Mouse (Mus musculus) hematopoietic stem cell, adult 5-6 weeks (primary cell): ENCODE data around the gene Rfwd3. TPM values are rescaled to one million over a fixed set of nuclear protein-coding genes. Genes with fewer than 3 reads are reported as not detected.
"Not testable (repeated sequence)": the region's sequence is repeated elsewhere in the genome, so short reads cannot be mapped to it uniquely, and the experiment has no call there.

ENCODE experiments used
- ATAC-seq, 2 experiments: fragments of 125-278 bp in 1 of 2; replicated peaks in 1 of 2; 2 replicates each; pipeline ENCODE4 v1.8.0; 2016 to 2017; ENCODE audit warnings: inconsistent platforms in 2 of 2, mild to moderate bottlenecking in 2 of 2, moderate number of reproducible peaks in 2 of 2, low read depth in 1 of 2, moderate TSS enrichment in 1 of 2; ENCODE audit not compliant: low FRiP score in 2 of 2, poor library complexity in 2 of 2, severe bottlenecking in 2 of 2, insufficient read depth in 1 of 2, low TSS enrichment in 1 of 2
- total RNA-seq: library from RNA; stranded (forward); fragments of 172-1452, 232-1000 nt; gene quantifications from 2 replicates; pipeline ENCODE4 v1.2.3, GENCODE M21; 2017

Rfwd3 gene
- total RNA-seq, 1 experiment from 2014 or later = 56.8 TPM

DNA sequence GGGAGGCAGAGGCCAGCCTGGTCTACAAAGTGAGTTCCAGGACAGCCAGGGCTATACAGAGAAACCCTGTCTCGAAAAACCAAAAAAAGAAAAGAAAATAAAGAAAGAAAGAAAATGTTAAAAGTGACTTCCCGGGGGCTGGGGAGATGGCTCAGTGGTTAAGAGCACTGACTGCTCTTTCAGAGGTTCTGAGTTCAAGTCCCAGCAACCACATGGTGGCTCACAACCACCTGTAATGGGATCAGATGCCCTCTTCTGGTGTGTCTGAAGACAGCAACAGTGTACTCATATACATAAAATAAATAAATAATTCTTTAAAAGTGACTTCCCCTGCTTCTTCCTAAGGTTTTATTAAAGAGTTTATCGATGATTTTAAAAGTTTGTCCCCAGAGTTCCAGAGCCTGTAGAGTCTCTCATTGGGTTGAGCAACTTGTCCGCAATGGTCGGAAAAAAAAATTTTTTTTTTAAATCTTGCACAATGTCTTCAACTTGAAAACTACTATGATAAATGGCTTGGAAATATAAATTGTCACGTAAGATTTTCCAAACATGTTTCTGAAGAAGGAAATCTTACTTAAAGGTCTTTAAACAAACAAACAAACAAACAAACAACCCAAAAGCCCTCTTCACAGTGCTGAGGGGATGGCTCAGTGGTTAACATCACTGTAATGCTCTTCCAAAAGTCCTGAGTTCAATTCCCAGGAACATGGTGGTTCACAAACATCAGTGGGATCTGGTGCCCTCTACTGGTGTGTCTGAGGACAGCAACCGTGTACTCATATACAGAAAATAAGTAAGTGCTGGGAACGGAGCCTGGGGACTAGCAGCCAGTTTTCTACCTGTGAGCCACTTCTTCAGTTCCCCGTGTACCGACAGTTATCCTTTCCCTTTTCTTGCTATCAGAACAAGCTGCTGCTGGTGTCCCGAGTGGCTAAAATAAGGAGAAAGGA is 850 bp upstream of the Rfwd3 start:
- ATAC-seq = no peak

DNA sequence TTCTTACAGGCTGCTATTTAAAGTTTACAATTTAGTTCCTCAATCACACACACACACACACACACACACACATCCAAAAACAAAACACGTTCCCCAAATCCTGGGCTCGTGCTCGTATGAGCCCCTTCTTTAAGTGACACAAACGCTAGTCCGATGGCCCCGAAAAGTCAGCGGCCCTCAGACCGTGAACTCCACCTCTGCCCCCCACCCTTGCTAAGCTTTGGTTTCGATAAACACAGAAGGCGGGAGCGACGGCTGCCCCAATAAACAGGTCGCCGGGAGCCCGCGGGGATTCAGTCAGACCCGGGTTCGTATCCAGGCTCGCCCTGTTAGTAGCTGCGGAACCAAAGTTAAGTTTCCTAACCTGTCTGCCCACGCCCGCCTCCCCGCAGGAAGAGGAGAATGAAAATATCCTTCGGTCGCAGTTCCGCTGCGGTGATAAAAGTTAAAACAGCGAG is 630 bp downstream of the Rfwd3 start:
- ATAC-seq = peak; percentile 17 to 30

DNA sequence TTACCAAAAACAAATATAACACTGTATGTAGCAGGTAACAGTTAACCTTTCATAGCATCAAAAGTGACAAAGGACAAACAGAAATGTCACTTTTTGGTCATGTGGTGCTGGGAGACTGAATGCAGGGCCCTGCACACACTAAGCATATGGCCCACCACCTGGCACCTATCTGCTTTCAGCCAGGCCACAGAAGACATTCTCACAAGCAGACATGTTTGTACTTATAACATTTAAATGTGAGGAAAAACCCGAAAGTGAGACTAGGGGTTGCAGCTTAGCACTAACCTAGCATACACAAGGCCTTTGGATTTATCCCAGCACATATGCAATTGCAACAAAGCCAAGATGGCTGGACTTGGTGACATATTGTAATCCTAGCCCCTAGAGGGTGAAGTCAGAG is 2.0 kb downstream of the Rfwd3 start:
- ATAC-seq = no peak

DNA sequence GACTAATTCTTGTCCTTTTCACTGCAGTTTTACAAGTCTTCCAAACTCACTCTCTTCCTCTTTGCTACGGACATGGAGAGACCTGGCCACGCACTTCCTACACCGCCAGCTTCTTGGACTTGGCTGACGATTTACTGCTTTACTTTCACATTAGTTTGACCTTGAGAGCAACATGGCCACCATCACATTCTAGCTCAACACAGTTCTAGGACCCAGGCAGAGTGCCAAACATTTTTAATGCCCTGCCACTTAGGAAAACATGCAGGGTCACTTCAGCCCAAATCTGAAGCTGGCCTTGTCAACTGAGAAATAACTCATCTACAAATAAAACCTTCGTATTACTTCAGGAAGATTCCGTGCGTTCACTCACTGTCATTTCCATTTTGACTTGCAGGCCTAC is 8.3 kb downstream of the Rfwd3 start:
- no peak for ATAC-seq

DNA sequence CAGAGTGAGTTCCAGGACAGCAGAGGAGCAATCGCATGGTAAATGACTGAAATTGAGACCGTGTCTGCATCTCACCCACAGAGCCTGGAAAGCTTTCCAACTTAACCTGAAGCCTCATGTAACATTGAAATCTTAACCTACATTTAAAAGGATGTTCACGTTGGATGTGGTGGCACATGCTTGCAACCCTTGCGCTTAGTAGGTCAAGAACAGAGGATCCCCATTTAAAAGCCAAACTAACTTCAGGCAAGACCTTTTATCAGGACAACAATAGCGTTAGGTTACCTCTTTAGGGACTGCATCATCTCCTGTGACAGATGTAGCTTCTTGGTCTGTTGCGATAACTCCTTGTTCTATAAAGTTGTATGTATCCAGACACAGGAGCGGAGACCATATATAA is 9.4 kb downstream of the Rfwd3 start:
- no peak for ATAC-seq

DNA sequence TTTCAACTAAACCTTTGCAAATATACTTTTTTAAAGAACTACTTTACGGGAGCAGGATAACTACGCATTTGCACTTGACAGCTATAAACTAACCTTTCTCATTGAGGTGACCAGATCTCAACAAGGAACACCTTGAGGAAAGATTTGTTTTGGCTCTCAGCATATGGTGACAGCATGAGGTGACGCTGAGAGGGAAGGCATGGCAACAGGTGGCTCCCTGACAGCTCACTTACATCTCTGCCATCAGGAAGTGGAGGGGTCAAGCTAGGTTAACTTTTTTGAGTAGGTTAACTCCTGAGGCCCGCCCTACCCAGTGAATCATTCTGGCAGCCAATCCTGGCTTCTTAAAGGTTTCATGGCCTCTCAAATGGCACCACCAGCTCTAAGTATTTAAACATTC is 14.4 kb downstream of the Rfwd3 start:
- no peak for ATAC-seq

DNA sequence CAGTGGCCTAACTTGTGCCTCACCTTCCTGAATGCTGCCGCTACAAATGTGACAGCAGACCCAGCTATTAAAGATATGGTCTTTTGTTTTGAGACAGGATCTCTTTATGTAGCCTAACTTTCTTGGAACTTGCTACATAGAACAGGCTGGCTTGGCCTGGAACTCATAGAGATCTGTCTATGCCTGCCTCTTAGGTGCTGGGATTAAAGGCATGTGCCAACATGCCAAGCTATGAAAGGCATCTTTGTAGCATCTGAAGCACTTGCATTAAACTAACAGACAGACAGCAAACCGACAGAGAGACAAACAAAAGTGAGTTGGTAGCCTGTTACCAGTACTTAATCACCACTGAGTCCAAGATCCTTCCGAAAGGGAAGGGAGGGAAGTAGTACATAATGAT is 17.9 kb downstream of the Rfwd3 start:
- no peak for ATAC-seq

DNA sequence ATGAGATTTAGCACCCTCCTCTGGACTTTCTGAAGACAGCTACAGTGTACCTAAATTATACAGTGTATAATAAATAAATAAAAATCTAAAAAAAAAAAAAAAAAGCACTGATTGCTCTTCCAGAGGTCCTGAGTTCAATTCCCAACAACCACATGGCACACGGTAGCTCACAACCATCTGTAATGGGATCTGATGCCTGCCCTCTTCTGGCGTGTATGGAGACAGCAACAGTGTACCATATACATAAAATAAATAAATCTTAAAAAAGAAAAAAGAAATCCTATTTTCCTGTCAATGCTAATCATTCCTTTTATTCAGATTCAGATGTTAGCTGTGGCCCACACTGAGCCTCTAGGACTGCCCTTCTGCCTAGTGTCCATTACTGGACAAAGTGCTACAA is 31.7 kb downstream of the Rfwd3 start:
- no peak for ATAC-seq

DNA sequence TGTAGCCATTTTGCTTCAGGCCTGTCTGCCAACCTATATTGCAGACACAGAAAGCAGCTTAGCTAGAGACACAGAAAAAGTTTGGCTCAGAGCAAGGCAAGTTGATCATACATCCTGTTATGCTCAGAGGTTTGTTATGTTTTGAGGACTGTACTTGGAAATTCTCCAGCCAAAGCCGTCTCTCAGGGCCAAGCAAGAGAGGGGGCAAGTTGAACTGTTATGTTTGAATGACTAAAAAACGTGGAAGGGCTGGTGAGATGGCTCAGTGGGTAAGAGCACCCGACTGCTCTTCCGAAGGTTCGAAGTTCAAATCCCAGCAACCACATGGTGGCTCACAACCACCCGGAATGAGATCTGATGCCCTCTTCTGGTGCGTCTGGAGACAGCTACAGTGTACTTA is 33.9 kb downstream of the Rfwd3 start:
- not testable (repeated sequence) for ATAC-seq

DNA sequence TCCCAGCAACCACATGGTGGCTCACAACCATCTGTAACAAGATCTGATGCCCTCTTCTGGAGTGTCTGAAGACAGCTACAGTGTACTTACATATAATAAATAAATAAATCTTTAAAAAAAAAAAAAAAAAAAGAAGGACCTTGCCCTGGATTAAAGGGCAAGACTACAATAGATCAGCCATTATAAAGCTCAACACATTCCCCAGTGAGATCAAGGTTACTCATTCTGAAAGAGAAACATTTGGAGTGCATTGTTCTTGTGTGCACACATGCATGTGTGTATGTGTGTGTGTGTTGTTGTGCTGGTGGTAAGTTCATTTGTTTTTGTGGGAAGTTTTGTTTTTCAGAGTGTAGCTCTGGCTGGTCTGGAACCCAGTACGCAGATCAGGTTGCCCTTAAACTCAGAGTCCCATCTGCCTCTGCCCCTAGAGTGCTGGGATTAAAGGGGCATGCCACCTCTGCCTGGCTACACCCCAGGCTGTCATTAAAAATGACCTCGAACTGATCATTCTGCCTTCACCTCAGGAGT is 35.3 kb downstream of the Rfwd3 start:
- no peak for ATAC-seq

DNA sequence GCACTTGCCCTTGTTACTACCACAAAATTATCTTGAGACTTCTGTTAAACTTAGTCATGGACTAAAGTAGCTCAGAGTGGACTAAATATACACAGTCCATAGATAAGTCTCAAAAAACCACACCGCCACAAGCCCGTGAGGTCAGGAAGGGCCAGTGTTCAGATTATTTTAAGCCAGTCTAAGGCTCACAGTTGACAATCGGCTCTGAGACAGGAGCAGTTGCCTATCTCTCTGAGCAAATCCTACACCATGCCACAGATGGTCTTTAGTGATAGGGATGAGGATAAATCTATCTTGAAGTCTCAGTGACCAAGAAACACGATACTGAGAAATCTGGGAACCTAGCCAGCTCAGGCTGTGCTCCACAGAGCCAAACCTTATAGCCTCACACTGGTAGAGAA is 38.0 kb downstream of the Rfwd3 start:
- ATAC-seq = peak; percentile 30 to 44

DNA sequence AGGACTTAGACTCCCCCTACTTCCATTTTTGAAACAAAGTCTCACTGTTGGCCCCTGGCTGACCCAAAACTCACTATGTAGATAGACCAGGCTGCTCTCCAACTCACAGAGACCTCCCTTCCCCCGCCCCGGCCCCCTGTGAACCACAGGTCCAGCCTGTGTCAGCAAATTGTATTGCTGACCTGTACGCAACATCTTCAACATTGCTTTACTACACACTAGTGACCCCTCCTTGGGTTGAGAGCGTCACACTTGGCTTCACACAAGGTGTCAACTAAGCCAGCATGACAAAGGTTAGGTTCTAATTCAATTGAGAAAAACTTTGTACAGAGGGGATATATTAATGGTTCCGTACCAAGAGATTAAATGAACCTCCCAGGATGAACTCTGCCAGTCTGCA is 39.8 kb downstream of the Rfwd3 start:
- no peak for ATAC-seq

DNA sequence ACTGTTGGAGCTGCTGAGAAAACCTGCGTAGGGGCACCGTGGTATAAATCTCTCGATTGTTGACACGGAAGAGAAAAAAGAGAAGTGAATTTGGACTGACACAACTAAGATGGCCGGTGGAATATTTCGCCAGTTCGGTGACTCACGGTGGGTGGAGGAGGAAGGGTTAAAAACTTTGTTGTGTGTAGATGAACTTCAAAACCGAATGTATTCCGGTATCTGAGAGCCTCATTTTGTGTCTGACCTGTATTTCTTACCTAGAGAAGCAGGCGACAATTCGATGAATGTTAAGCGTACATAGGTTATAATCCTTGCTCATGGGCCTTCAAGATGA is 40.6 kb downstream of the Rfwd3 start:
- ATAC-seq = peak; percentile 39 to 60

DNA sequence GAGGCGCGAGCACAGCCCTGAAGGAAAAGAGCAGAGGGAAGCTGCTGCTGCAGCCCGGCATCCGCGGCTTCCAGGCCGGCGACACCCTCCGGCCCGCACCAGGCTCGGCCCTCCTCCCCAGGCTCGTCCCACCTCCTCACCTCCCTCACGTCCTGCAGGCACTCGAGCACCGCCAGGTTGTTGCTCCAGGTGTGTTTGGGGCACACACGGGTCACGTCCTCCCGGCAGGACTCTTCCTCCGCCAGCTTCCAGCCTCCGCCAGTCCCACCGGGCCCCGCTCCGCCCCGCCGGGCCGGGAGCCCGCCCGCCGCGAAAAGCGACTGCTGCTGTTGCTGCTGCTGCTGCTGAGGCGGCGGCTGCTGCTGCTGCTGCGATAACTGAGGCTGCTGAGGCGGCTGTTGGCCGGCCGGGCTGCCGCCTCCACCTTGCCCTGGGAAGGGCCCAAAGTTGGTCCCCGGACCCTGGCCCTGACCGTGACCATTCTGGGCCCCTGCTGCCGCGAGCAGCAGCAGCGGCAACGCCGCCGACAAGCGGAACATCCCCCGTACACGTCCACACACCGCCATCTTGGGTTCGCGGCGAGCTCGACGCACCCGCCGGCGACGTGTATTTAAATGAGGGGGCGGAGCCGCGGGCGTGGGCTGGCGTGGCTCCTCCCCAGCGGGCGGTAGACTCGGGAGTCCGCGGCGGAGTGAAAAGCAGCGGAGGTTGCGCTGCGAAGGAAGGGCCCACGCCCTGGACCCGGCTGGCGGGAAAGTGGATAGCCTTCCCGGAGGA is 41.2 kb downstream of the Rfwd3 start, which contains the start of gene Glg1:
Gene Glg1, minus strand, starts transcription at position 586 of the 777 bp plus-strand sequence.
- ATAC-seq = peak; percentile 89 to 91

DNA sequence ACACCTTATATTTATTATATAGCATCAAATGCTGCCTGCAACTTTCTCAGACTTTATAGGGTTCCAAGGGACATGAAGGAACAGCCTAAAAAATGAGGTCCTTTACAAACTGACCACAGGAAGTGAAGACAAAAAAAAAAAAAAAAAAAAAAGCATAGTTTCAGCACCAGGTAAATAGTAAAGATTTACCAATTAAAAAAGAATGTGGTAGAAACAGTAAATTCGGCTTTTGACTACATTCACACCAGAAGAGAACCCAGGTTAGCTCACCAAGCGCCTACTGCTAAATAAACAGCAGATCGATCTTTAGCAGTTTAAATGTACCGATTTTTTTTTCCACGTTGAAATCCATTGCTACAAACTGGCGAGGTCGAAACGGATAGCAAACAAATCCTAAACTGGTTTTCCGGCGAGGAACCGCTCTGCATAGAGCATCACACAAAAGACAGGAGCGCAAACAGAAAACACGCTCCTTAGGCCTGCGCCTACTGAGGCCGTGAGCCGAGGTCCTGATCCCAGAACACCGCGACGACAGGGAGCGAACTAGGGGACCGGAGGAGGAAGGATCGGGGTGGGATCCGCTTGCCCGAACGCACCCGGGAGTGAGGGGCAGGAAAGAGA is 41.9 kb downstream of the Rfwd3 start:
- ATAC-seq = no peak; a peak in 1 of 4 replicates

DNA sequence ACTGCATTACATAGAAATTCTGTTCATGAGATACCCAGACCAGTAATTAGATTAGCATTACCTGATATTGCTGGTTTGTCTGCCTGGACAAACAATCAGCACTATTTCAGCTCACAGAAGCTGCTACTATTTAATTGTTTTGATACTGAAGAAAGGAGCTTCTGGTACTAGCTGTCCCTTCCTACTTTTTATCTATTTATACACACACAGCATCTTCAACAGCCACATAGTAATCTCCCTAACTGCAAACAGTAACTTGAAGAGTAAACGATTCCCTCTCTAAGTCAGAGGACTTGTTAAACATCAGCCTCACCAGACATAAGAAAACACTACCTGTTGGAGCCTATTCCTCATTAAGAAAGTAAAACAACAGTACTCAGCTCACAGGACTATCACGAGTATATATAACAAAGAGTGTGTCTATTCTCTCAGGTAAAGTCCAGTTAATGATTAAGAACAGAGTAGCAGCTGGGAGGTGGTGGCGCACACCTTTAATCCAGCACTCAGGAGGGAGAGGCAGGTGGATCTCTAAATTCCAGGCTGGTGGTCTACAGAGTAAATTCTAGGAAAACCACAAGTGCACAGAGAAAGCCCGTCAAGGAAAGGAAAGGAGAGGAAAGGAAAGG is 47.4 kb downstream of the Rfwd3 start:
- no peak for ATAC-seq

DNA sequence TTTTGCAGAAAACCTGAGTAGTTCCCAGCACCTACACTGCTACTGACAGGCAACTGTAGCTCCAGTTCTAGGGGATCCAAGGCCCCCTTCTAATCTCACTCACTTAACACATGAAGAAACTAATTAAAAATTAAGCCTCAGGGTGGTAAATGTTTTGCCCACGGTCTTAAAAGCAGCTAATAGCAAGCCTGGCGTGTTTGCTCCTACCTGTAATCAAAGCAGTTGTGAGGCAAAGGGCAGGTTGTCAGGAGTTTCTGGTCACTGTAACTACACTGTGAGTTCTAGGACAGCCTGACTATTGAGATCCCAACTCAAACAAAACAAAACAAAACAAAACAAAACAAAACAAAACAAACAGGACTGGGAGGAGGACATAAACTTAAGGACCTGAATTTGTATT is 49.9 kb downstream of the Rfwd3 start:
- ATAC-seq = no peak
